In genomic region chr4:98847120-98847885, GRCm38 (mm10) we compare ENCODE assay signal across 46 mouse cellular contexts. TPM values are rescaled to one million over a fixed set of nuclear protein-coding genes. Genes with fewer than 3 reads are reported as not detected.
DNase-seq lines count a peak whose midpoint lies in the region; ATAC-seq lines count a peak whose summit lies in the region.
"Had no signal": no experiment of that assay in that cellular context is flagged by ENCODE, and none has a peak within 500 bp of the region (broad histone marks: within the 10 kb centered on the region; RNA-seq: fewer than 3 reads in every experiment).

No protein-coding gene starts in this region.

- H3K4me3 ChIP-seq in heart, embryonic 10.5 days: no peak overlapping the region
- H3K4me3 ChIP-seq in limb, embryonic 10.5 days: no peak overlapping the region
- no peak overlapping the region for H3K4me3 ChIP-seq in hindbrain, embryonic 14.5 days (replicated peaks; ENCODE audit: low read length)
- H3K4me3 ChIP-seq: embryonic facial prominence, embryonic 13.5 days; forebrain, embryonic 12.5 days; hindbrain, embryonic 15.5 days; limb, embryonic 12.5 days; liver, embryonic 15.5 days; midbrain, embryonic 12.5 days; myocyte; neural tube, embryonic 12.5 days had no signal

- H3K27ac ChIP-seq in heart, embryonic 10.5 days: no peak overlapping the region
- H3K27ac ChIP-seq in limb, embryonic 10.5 days: no peak overlapping the region
- H3K27ac ChIP-seq in hindbrain, embryonic 14.5 days: no peak overlapping the region
- H3K27ac ChIP-seq: embryonic facial prominence, embryonic 13.5 days; forebrain, embryonic 12.5 days; hindbrain, embryonic 15.5 days; limb, embryonic 12.5 days; liver, embryonic 15.5 days; midbrain, embryonic 12.5 days; neural tube, embryonic 12.5 days; stomach, postnatal 0 days had no signal

- H3K9ac ChIP-seq in hindbrain, embryonic 14.5 days: no peak overlapping the region
- H3K9ac ChIP-seq: embryonic facial prominence, embryonic 13.5 days; forebrain, embryonic 12.5 days; forebrain, postnatal 0 days; hindbrain, embryonic 15.5 days; limb, embryonic 12.5 days; liver, embryonic 15.5 days; midbrain, embryonic 12.5 days; neural tube, embryonic 12.5 days had no signal

- DNase-seq in heart, embryonic 10.5 days (ENCODE audit: low spot score): peak; percentile 42
- DNase-seq in heart, postnatal 36 days: no peak
- DNase-seq in ES-CJ7 (ENCODE audit: low read depth, low spot score): peak; percentile 93
- DNase-seq in ZHBTc4 (ENCODE audit: low read depth, low spot score): peak; percentile 94
- no peak for DNase-seq in limb, embryonic 10.5 days (ENCODE audit: low spot score)
- no peak for DNase-seq in layer of hippocampus, adult 9-10 months (ENCODE audit: low spot score)
- no peak for DNase-seq in hindbrain, embryonic 14.5 days (ENCODE audit: low spot score)
- DNase-seq: adrenal gland, adult 2 months; B cell, adult 2 months; cerebellum, adult 11 months; cerebellum, adult 9-11 months; embryo, embryonic 11 days; forebrain, postnatal 0 days; gastrocnemius, postnatal 14 days; kidney, adult 8-10 months; kidney, postnatal 10 days; layer of hippocampus, adult 9-11 months; lung, postnatal 36 days; right cerebral cortex, postnatal 4 days; thymus, adult 2 months; thymus, postnatal 36 days had no signal

- no peak overlapping the region for H3K4me2 ChIP-seq in hindbrain, embryonic 14.5 days (replicated peaks)
- H3K4me2 ChIP-seq: embryonic facial prominence, embryonic 13.5 days; forebrain, embryonic 12.5 days; heart, embryonic 11.5 days; hindbrain, embryonic 15.5 days; limb, embryonic 12.5 days; liver, embryonic 15.5 days; midbrain, embryonic 12.5 days; neural tube, embryonic 12.5 days had no signal

- no peaks in the 10 kb centered on the region for H3K36me3 ChIP-seq in heart, embryonic 10.5 days
- no peaks in the 10 kb centered on the region for H3K36me3 ChIP-seq in limb, embryonic 10.5 days
- H3K36me3 ChIP-seq in hindbrain, embryonic 14.5 days (replicated peaks; ENCODE audit: control insufficient read depth, insufficient read depth): no peaks in the 10 kb centered on the region
- H3K36me3 ChIP-seq: embryonic facial prominence, embryonic 13.5 days; forebrain, embryonic 12.5 days; hindbrain, embryonic 15.5 days; limb, embryonic 12.5 days; liver, embryonic 15.5 days; midbrain, embryonic 12.5 days; neural tube, embryonic 12.5 days had no signal

- WGBS in heart, embryonic 10.5 days: 46% methylated on average over 6 of the region's 6 CpGs
- WGBS in limb, embryonic 10.5 days: 71% methylated on average over 6 of the region's 6 CpGs
- WGBS in hindbrain, embryonic 14.5 days: 79% methylated on average over 6 of the region's 6 CpGs

- H3K27me3 ChIP-seq in heart, embryonic 10.5 days (ENCODE audit: insufficient read depth, poor library complexity, severe bottlenecking): no peaks in the 10 kb centered on the region
- H3K27me3 ChIP-seq in limb, embryonic 10.5 days (ENCODE audit: low read depth, poor library complexity, severe bottlenecking): no peaks in the 10 kb centered on the region
- no peaks in the 10 kb centered on the region for H3K27me3 ChIP-seq in hindbrain, embryonic 14.5 days (ENCODE audit: control insufficient read depth, insufficient read depth, low read length)
- H3K27me3 ChIP-seq: embryonic facial prominence, embryonic 13.5 days; hindbrain, embryonic 15.5 days; limb, embryonic 12.5 days; liver, embryonic 15.5 days; midbrain, embryonic 12.5 days; neural tube, embryonic 12.5 days had no signal

- ATAC-seq in hindbrain, embryonic 14.5 days (ENCODE audit: low FRiP score): no peak
- ATAC-seq: activated CD4-positive, CD25-positive, alpha-beta regulatory T cell, adult 4 months; forebrain, postnatal 0 days; intestine, embryonic 16.5 days had no signal

- H3K4me1 ChIP-seq in heart, embryonic 10.5 days: peaks cover 15% of the 10 kb centered on the region
- peaks cover 20% of the 10 kb centered on the region for H3K4me1 ChIP-seq in limb, embryonic 10.5 days
- no peaks in the 10 kb centered on the region for H3K4me1 ChIP-seq in hindbrain, embryonic 14.5 days (replicated peaks; ENCODE audit: control insufficient read depth, insufficient read depth, low read length)
- H3K4me1 ChIP-seq: forebrain, embryonic 12.5 days; hindbrain, embryonic 15.5 days; liver, embryonic 15.5 days; midbrain, embryonic 12.5 days; neural tube, embryonic 12.5 days had no signal

- intact Hi-C loops in heart, postnatal 36 days (cut with DNase I): no loop called here

- no peaks in the 10 kb centered on the region for H3K9me3 ChIP-seq in heart, embryonic 10.5 days
- H3K9me3 ChIP-seq in limb, embryonic 10.5 days (replicated peaks): no peaks in the 10 kb centered on the region
- H3K9me3 ChIP-seq in hindbrain, embryonic 14.5 days (ENCODE audit: control insufficient read depth, low read length): no peaks in the 10 kb centered on the region
- H3K9me3 ChIP-seq: embryonic facial prominence, embryonic 13.5 days; forebrain, embryonic 12.5 days; hindbrain, embryonic 15.5 days; limb, embryonic 12.5 days; liver, embryonic 15.5 days; midbrain, embryonic 12.5 days; neural tube, embryonic 12.5 days had no signal

RNA-seq across cellular contexts. Expression of gene I0C0044D17Rik, which starts 23.7 kb away (rescaled TPM):
- polyA plus RNA-seq in heart, embryonic 10.5 days (2016; fragmentation: Nextera tagmentation; extraction: Ambion mirVana): not detected in 2 replicates
- total RNA-seq in heart, postnatal 36 days (2021): not detected
- polyA plus RNA-seq in limb, embryonic 10.5 days (2016; fragmentation: Nextera tagmentation; extraction: Ambion mirVana): not detected in 2 replicates
- not detected in 2 replicates for polyA plus RNA-seq in hindbrain, embryonic 14.5 days (2014; fragmentation: Nextera tagmentation; extraction: Ambion mirVana)
- total RNA-seq: adrenal gland, adult 2 months; adrenal gland, postnatal 4 days; forebrain, postnatal 0 days; gastrocnemius, postnatal 14 days; granulocyte monocyte progenitor cell, adult 5-6 weeks; hematopoietic stem cell, adult 5-6 weeks; left cerebral cortex, adult 18-20 months; left cerebral cortex, postnatal 14 days; liver, adult 2 months; megakaryocyte, adult 5-6 weeks; MEL; midbrain, postnatal 0 days had no signal
- polyA plus RNA-seq: activated CD4-positive, CD25-positive, alpha-beta regulatory T cell, adult 4 months; adrenal gland, adult 2 months; embryonic facial prominence, embryonic 13.5 days; forebrain, embryonic 12.5 days; forebrain, postnatal 0 days; heart, embryonic 11.5 days; heart, embryonic 16.5 days; hindbrain, embryonic 15.5 days; intestine, embryonic 16.5 days; large intestine, adult 2 months; limb, embryonic 12.5 days; liver, adult 2 months; liver, embryonic 15.5 days; lung, embryonic 16.5 days; midbrain, embryonic 12.5 days; midbrain, postnatal 0 days; myocyte; neural tube, embryonic 12.5 days; spleen, adult 2 months; stomach, postnatal 0 days; thymus, adult 2 months had no signal

RNA-seq across cellular contexts. Expression of gene Kank4, which starts 30.0 kb away (rescaled TPM):
- 0.34 and 0.60 TPM in 2 replicates for polyA plus RNA-seq in heart, embryonic 10.5 days (2016; fragmentation: Nextera tagmentation; extraction: Ambion mirVana)
- under 1 TPM; 0.35 to 0.86 TPM for total RNA-seq in heart, postnatal 36 days (2021)
- polyA plus RNA-seq in limb, embryonic 10.5 days (2016; fragmentation: Nextera tagmentation; extraction: Ambion mirVana): 1.7 and 2.5 TPM in 2 replicates
- polyA plus RNA-seq in hindbrain, embryonic 14.5 days (2014; fragmentation: Nextera tagmentation; extraction: Ambion mirVana): 0.95 and 1.0 TPM in 2 replicates
- total RNA-seq: granulocyte monocyte progenitor cell, adult 5-6 weeks; hematopoietic stem cell, adult 5-6 weeks; liver, adult 2 months; MEL had no signal
- polyA plus RNA-seq: activated CD4-positive, CD25-positive, alpha-beta regulatory T cell, adult 4 months had no signal

Comparison
In these comparisons a context has a peak if more than half of its experiments do, and no peak if none do; other contexts are left out.
1. DNase-seq: peak in heart, embryonic 10.5 days (single experiment), ES-CJ7 (single experiment) and ZHBTc4 (single experiment); none in heart, postnatal 36 days (0 of 2), limb, embryonic 10.5 days (single experiment), layer of hippocampus, adult 9-10 months (single experiment) and hindbrain, embryonic 14.5 days (single experiment).